Mouse (Mus musculus) forebrain, embryonic 12.5 days (tissue): ENCODE data around the gene Tas1r2. TPM values are rescaled to one million over a fixed set of nuclear protein-coding genes. Genes with fewer than 3 reads are reported as not detected.

Source experiments
- ATAC-seq: fragments of 200-750 bp; cut with Nextera tagmentation; 2 replicates; pipeline ENCODE4 v1.8.0; 2017; ENCODE audit warnings: moderate TSS enrichment; ENCODE audit not compliant: low FRiP score
- H3K27ac ChIP-seq: fragments of 300-500 bp; sonication (generic); 2 replicates; pipeline ENCODE4 v1.5.1; 2016; ENCODE audit warnings: mild to moderate bottlenecking
- H3K27me3 ChIP-seq: fragments of 300-500 bp; sonication (generic); 2 replicates; pipeline ENCODE4 v1.6.1; 2016; ENCODE audit warnings: mild to moderate bottlenecking
- H3K36me3 ChIP-seq: fragments of 300-500 bp; sonication (generic); replicated peaks from 2 replicates; pipeline ENCODE4 v1.6.1; 2016; ENCODE audit warnings: mild to moderate bottlenecking
- H3K4me1 ChIP-seq: fragments of 300-500 bp; sonication (generic); 2 replicates; pipeline ENCODE4 v1.6.1; 2016
- H3K4me2 ChIP-seq: fragments of 300-500 bp; sonication (generic); 2 replicates; pipeline ENCODE4 v1.6.1; 2016; ENCODE audit warnings: mild to moderate bottlenecking, moderate library complexity
- H3K4me3 ChIP-seq: fragments of 300-500 bp; sonication (generic); replicated peaks from 2 replicates; pipeline ENCODE4 v1.5.1; 2016; ENCODE audit warnings: mild to moderate bottlenecking
- H3K9ac ChIP-seq: fragments of 300-500 bp; sonication (generic); 2 replicates; pipeline ENCODE4 v1.6.1; 2016; ENCODE audit warnings: mild to moderate bottlenecking
- H3K9me3 ChIP-seq: fragments of 300-500 bp; sonication (generic); 2 replicates; pipeline ENCODE4 v1.6.1; 2016
- WGBS: fragments of 180-500 bp; shearing (Covaris S2); methylation state at CpG from one replicate; pipeline ENCODE4 v1.1.7; 2016; 5-methylcytosine and 5-hydroxymethylcytosine counted together
- polyA plus RNA-seq: library from polyadenylated mRNA; unstranded; fragments of >200 nt; fragmentation: Nextera tagmentation; extraction: Ambion mirVana; gene quantifications from 2 replicates; pipeline ENCODE4 v1.2.1, GENCODE M21; 2016

Tas1r2 gene
- not detected in 2 replicates for polyA plus RNA-seq

DNA sequence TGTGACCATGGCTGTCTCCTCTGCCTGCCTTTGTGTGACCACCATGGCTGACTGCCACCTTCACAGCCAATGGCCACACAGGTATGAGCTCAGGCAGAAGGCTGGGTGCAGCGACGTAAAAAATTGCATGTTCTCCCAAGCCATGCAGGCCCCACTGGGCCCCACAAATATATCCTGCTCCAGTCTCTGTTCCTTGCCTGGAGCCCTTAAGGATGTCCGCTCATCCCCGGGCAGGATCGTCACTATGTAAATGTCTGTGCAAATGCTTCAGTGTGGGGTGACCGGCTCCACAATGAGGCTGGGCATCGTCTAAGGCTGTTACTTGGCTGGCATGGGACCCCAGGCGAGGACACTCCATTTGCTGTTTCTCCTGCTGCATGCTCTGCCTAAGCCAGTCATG, at the start of gene Tas1r2:
TSS of gene Tas1r2 (plus strand) at position 301 of the 400 bp plus-strand sequence.
- Histone ChIP-seq H3K27ac (no peak within 1 kb of the TSS), H3K9ac (no peak within 1 kb of the TSS), H3K36me3 (peaks cover 7% of the 10 kb centered on the region), H3K27me3 (peaks cover 10% of the 10 kb centered on the region; the same call in 1 of the 2 replicates), H3K4me3 (no peak within 1 kb of the TSS), H3K4me2 (no peak within 1 kb of the TSS), H3K4me1 (0 out of 2 replicates have a peak, but pooled peaks cover 5% of the 10 kb centered on the region), H3K9me3 (no peaks in the 10 kb centered on the region)
- ATAC-seq, result no peak
- WGBS, result 83% methylated on average over 8 of the region's 8 CpGs

DNA sequence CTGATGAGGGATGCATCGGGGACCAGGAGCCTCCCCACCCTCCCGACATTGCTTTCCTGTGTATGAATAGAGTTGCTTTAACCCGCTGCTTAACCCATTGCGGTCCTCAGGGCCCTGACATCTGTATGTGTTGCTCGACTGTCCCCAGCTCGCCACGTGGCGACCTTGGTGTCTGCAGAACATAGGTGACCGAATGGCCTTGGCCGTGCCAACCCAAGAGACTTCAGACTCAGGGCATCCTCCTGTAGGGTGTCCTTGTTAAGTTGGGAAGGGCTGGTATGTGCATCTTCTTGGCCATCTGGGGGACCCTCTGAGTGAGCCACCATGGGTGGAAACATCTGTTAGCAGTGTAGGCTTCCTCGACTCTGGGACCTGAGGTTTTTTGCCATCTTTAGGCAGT, 48.1 kb upstream of the Tas1r2 start:
- 0 out of 2 replicates have a peak, but pooled peaks cover 5% of the 10 kb centered on the region for H3K36me3 ChIP-seq
- no peaks in the 10 kb centered on the region for H3K27me3 ChIP-seq
- WGBS, result 90% methylated on average over 11 of the region's 11 CpGs
- no peak overlapping the region for H3K4me2 ChIP-seq
- peaks cover 8% of the 10 kb centered on the region; the same call in 1 of the 2 replicates for H3K4me1 ChIP-seq
- H3K9ac ChIP-seq, result no peak overlapping the region
- no peak for ATAC-seq
- no peak overlapping the region for H3K27ac ChIP-seq
- no peak overlapping the region for H3K4me3 ChIP-seq
- H3K9me3 ChIP-seq, result no peaks in the 10 kb centered on the region

DNA sequence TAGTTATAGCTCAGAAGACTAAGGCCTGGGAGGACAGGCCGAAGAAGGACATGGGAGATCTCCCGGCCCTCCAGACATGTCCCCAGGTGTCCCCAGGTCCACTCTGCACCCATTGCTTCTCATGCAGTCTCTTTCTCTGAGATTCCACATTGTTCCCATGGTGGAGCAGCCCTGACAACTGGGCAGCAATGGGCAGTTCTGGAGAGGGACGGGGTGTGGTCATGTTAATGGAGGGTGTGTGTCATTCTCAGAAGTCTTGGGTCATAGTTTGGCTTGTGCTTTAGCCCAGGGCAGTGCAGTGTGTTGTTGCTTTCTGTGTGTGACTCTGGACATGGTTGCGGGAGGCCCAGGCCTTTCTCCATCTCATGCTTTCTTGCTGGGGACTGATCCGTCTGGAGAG, 46.6 kb upstream of the Tas1r2 start:
- WGBS, result 90% methylated on average over 5 of the region's 5 CpGs
- ATAC-seq, result no peak

DNA sequence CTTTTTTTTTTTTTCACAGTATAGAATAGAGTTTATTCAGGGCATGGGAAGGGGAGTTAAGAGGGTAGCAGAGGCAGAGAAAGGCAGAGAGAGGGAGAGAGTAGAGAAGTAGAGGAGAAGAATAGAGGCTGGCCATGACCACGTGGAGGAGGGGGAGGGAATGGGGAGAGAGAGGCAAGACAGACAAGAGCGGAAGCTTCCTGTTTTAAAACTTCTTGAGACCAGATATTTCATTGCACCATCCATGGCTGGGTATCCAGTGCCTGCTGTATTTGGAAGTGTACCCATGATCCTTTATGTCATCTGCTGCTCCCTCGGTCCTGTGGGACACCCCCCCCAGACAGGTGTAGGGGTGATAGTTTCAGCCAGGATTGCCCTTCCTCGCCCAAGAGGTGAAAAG, 44.4 kb upstream of the Tas1r2 start:
- no peak for ATAC-seq
- no peak overlapping the region for H3K27ac ChIP-seq
- H3K4me1 ChIP-seq, result peaks cover 10% of the 10 kb centered on the region
- 66% methylated on average over 4 of the region's 4 CpGs for WGBS
- H3K9me3 ChIP-seq, result no peaks in the 10 kb centered on the region
- no peaks in the 10 kb centered on the region for H3K27me3 ChIP-seq
- H3K4me3 ChIP-seq, result no peak overlapping the region
- H3K9ac ChIP-seq, result no peak overlapping the region
- peaks cover 16% of the 10 kb centered on the region for H3K36me3 ChIP-seq
- no peak overlapping the region for H3K4me2 ChIP-seq

More for the DNA sequence above, 46.6 kb upstream of the Tas1r2 start:
- Histone ChIP-seq H3K4me3 (no peak overlapping the region), H3K4me2 (no peak overlapping the region), H3K9ac (no peak overlapping the region), H3K27ac (no peak overlapping the region), H3K4me1 (peaks cover 15% of the 10 kb centered on the region), H3K27me3 (no peaks in the 10 kb centered on the region), H3K9me3 (no peaks in the 10 kb centered on the region), H3K36me3 (0 out of 2 replicates have a peak, but pooled peaks cover 5% of the 10 kb centered on the region)

DNA sequence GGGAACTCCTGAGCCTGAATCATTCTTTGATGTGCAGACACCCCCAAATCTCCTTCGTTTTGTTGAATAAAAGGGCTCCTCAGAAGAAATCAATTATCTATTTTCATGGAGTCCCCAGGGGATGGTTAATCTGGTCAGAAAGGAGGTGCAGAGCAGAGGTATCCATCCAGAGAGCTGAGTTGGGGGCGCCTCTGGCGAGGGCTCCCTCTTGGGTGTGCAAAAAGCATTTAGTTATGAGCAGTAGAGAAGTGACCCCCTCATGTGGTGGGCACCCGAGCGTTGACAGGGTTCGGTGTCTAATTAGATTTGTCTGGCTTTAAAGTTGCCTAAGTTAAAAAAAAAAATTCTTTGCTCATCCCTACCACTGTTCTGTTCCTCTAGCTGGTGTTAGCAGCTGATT, 42.4 kb upstream of the Tas1r2 start:
- Histone ChIP-seq H3K9me3 (no peaks in the 10 kb centered on the region), H3K36me3 (peaks cover 22% of the 10 kb centered on the region), H3K9ac (no peak overlapping the region), H3K4me2 (peak overlapping the region; percentile 44; the same call in 1 of the 2 replicates), H3K27me3 (no peaks in the 10 kb centered on the region), H3K4me1 (peaks cover 13% of the 10 kb centered on the region), H3K4me3 (no peak overlapping the region), H3K27ac (peak overlapping the region; percentile 61)
- no peak for ATAC-seq
- WGBS, result 47% methylated on average over 6 of the region's 6 CpGs

DNA sequence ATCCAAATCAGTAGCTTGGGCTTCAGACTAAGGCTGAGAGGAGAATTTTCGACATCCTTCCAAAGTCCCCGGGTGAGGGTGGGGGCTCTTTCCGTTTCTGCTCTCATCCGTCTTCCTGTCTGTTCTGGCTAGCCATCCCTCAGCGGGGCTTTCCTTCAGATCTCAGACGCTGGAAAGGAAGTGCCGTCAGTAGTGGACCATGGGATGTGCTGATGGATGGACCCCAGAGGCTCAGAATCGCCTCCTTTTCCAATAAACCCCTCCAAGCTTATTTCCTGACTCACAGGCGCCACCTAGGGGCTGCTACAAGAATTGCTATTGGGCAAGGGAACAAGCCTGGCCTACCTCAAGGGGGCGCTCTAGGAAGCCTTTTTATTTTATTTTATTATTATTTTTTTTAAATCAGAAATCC, 41.8 kb upstream of the Tas1r2 start:
- no peaks in the 10 kb centered on the region for H3K9me3 ChIP-seq
- peak; percentile 52 for ATAC-seq
- H3K4me1 ChIP-seq, result peaks cover 18% of the 10 kb centered on the region
- WGBS, result 14% methylated on average over 10 of the region's 10 CpGs
- peak overlapping the region; percentile 29; the same call in 1 of the 2 replicates for H3K9ac ChIP-seq
- H3K4me3 ChIP-seq, result peak overlapping the region; percentile 19; the same call in 1 of the 2 replicates
- peak overlapping the region; percentile 61 for H3K27ac ChIP-seq
- peak overlapping the region; percentile 44 for H3K4me2 ChIP-seq
- H3K27me3 ChIP-seq, result no peaks in the 10 kb centered on the region
- peaks cover 21% of the 10 kb centered on the region for H3K36me3 ChIP-seq

DNA sequence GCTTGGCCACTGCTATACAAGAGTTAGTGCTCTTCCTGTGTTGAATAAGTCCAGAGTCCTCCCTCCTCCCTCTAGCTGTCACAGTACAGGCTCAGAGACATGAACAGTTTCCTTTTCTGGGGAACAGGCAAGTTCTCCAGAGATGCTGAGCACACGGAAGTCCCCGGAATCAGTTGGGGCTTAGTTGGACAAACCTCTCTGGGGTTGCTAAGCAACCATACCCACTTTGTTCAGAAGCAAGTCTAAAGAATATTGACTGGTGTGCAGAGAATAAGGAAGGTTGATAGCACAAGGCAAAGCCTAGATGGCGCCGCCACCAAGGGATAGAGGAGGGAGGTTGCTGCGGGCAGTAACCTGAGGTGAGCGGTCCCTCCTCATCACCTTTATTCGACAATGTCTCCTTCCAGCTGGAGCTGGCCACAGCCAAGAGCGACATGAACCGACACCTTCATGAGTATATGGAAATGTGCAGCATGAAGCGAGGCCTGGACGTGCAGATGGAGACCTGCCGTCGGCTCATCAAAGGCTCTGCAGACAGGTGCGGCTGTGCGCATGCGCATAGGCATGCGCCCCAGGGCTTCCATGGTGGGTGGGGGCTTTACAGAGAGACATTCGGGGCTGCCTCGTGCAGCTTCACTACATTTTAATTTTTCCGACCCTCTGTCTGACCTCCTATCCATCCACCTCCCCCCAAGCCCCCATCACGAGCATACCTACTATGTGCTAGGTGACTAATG, 38.6 kb upstream of the Tas1r2 start:
- Histone ChIP-seq H3K9ac (no peak overlapping the region), H3K36me3 (peaks cover 17% of the 10 kb centered on the region), H3K4me2 (no peak overlapping the region), H3K27ac (no peak overlapping the region), H3K9me3 (no peaks in the 10 kb centered on the region), H3K4me1 (peaks cover 28% of the 10 kb centered on the region), H3K27me3 (0 out of 2 replicates have a peak, but pooled peaks cover 2% of the 10 kb centered on the region), H3K4me3 (no peak overlapping the region)
- no peak for ATAC-seq
- 94% methylated on average over 21 of the region's 21 CpGs for WGBS

DNA sequence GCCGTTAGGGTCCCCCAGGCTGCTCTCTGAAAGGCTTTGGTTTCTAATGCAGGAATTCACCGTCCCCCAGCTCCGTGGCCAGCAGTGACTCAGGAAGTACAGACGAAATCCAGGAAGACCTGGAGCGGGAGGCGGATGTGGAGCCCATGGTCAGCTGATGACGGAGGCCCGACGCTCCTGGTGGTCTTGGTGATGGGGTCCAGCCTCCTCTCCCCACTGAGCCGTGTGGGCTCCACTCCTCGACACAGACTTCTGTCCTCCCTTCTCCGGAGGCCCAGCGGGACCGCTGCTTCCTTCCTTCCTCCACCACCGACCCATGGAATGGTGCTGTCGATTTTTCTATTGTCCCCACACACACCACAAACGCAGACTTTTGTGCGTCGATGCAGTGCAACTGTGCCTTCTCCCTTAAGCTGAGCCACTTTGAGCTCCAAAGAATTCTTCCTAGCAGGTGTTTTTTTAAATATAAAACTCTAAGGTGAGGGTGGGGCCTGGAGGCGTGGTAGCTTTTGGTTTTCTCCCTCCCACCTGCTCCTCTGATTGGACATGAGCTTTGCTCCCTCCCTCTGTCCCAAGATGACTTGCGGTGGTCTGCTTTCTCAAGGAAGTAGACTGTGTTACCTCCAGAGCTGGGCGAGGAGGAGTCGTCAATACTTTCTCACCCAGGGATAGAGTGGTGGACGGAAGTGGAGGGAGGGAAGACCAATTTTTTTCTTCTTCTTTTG, 36.9 kb upstream of the Tas1r2 start:
- Histone ChIP-seq H3K27me3 (0 out of 2 replicates have a peak, but pooled peaks cover 2% of the 10 kb centered on the region), H3K4me2 (peak overlapping the region; percentile 78), H3K4me3 (peak overlapping the region; percentile 54), H3K4me1 (peaks cover 19% of the 10 kb centered on the region), H3K27ac (peak overlapping the region; percentile 66), H3K36me3 (peaks cover 17% of the 10 kb centered on the region), H3K9ac (peak overlapping the region; percentile 70), H3K9me3 (no peaks in the 10 kb centered on the region)
- WGBS, result 6% methylated on average over 24 of the region's 24 CpGs
- ATAC-seq, result peak; percentile 88

DNA sequence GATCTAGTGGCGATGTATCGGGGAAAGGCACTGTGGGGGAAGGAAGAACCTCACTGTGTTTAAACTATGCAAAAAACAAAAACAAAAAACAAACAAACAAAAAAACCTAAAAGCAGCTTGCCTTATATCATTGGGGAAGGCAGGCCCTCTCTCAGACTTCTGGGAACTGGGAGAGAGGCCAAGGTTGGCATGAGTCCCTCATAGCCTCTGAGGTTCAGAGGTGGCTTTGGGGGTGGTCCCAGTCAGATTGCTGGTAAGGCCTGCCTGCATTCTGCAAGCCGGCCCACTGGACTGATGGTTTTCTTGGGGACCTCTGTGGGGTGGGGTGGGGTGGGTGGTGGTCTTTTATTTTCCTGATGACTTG, 36.4 kb upstream of the Tas1r2 start:
- no peak for ATAC-seq
- H3K9ac ChIP-seq, result peak overlapping the region; percentile 70; the same call in 1 of the 2 replicates
- H3K9me3 ChIP-seq, result no peaks in the 10 kb centered on the region
- H3K4me2 ChIP-seq, result peak overlapping the region; percentile 78
- peak overlapping the region; percentile 54 for H3K4me3 ChIP-seq
- H3K4me1 ChIP-seq, result peaks cover 18% of the 10 kb centered on the region
- peaks cover 17% of the 10 kb centered on the region for H3K36me3 ChIP-seq
- H3K27ac ChIP-seq, result no peak overlapping the region; the same call in 1 of the 2 replicates
- 0 out of 2 replicates have a peak, but pooled peaks cover 2% of the 10 kb centered on the region for H3K27me3 ChIP-seq
- 46% methylated on average over 3 of the region's 3 CpGs for WGBS

DNA sequence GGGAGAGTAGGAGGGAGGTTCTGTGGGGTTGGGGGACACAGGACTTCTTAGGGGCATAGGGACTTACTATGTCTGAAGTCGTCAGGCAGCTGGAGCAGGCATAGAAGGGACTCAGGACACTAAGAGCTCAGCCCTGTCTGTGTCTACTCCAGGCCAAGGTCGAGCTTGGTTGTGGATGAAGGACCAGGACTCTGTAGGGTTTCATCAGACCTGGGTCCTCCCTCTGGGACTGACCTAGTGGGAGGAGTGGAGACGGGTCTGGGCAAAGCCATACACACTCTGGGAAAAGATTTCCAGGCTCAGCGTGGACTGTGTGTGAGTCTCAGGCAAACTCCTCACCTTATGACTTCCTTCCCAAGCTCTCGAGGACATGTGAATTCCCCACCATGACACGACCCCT, 33.6 kb upstream of the Tas1r2 start:
- ATAC-seq, result no peak
- Histone ChIP-seq H3K4me3 (no peak overlapping the region), H3K4me1 (peaks cover 37% of the 10 kb centered on the region), H3K27ac (no peak overlapping the region), H3K4me2 (no peak overlapping the region), H3K36me3 (no peaks in the 10 kb centered on the region; the same call in 1 of the 2 replicates), H3K27me3 (0 out of 2 replicates have a peak, but pooled peaks cover 2% of the 10 kb centered on the region), H3K9me3 (no peaks in the 10 kb centered on the region), H3K9ac (no peak overlapping the region)
- 74% methylated on average over 6 of the region's 6 CpGs for WGBS

DNA sequence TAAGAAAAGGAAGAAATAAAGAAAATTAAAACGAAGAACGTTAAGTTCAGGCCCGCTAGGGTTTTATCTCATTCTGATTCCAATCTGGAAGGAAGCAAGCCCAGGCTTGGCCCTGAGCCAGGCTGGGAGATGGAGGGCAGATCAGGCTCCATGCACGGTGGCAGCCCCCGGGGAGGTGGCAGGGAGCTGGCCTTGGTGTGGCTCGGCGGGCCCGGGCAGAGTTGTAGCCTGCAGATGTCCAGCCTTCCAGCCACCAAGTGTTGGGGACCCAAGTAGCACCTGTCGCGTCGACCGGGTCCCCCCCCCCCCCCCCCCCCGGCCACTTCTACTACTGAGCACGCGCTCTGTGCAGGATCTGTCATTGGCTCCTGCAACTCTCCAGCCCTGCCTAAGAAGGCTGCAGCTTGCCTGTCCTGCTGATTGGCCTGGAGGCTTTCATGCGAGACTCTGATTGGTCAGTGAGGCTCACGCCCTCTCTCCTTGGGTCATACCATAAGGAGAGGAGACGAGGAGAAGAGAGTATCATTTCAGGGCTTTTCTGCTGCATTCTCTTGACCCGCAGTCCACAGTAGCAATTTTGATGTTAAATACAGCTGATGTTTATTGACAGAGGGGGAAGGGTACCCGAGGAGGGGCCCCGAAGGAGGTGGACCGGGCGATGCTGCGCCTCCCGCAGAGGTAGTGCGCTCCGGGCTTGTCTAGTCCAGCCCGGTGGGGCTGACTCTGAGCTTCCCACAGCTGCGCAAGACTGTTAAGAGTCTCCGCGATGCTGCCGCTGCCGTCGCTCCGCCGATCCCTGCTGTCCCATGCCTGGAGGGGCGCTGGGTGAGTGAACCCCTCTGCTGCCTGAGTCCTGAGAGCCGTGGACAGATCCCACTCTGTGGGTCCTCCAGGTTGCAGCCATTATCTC, 30.7 kb upstream of the Tas1r2 start, which contains the start of gene Aldh4a1:
TSS of gene Aldh4a1 (plus strand) at position 494 of the 910 bp plus-strand sequence.
- ATAC-seq, result peak; percentile 100
- Histone ChIP-seq H3K9me3 (no peaks in the 10 kb centered on the region), H3K36me3 (no peaks in the 10 kb centered on the region), H3K4me3 (peak within 1 kb of the TSS; percentile 69), H3K27me3 (0 out of 2 replicates have a peak, but pooled peaks cover 2% of the 10 kb centered on the region), H3K4me2 (peak within 1 kb of the TSS; percentile 79), H3K4me1 (peaks cover 20% of the 10 kb centered on the region), H3K27ac (peak within 1 kb of the TSS; percentile 69), H3K9ac (peak within 1 kb of the TSS; percentile 70)
- under 1% methylated on average over 33 of the region's 38 CpGs for WGBS
